Mouse (Mus musculus) midbrain, embryonic 12.5 days (tissue): Measurements from ENCODE around the gene Tbx15. TPM values are rescaled to one million over a fixed set of nuclear protein-coding genes. Genes with fewer than 3 reads are reported as not detected.
"Not testable (repeated sequence)": the region's sequence is repeated elsewhere in the genome, so short reads cannot be mapped to it uniquely, and the experiment has no call there.

Experiments used
- ATAC-seq: fragments of 200-750 bp; cut with Nextera tagmentation; 2 replicates; pipeline ENCODE4 v1.8.0; 2017; ENCODE audit warnings: low read depth, moderate TSS enrichment, moderate library complexity; ENCODE audit not compliant: low FRiP score
- H3K27ac ChIP-seq: fragments of 300-500 bp; sonication (generic); replicated peaks from 2 replicates; pipeline ENCODE4 v1.5.1; 2016; ENCODE audit warnings: mild to moderate bottlenecking
- H3K27me3 ChIP-seq: fragments of 300-500 bp; sonication (generic); 2 replicates; pipeline ENCODE4 v1.6.1; 2016; ENCODE audit warnings: mild to moderate bottlenecking
- H3K36me3 ChIP-seq: fragments of 300-500 bp; sonication (generic); 2 replicates; pipeline ENCODE4 v1.6.1; 2016
- H3K4me1 ChIP-seq: fragments of 300-500 bp; sonication (generic); 2 replicates; pipeline ENCODE4 v1.6.1; 2016
- H3K4me2 ChIP-seq: fragments of 300-500 bp; sonication (generic); replicated peaks from 2 replicates; pipeline ENCODE4 v1.6.1; 2016; ENCODE audit warnings: mild to moderate bottlenecking, moderate library complexity
- H3K4me3 ChIP-seq: fragments of 300-500 bp; sonication (generic); 2 replicates; pipeline ENCODE4 v1.5.1; 2016; ENCODE audit warnings: mild to moderate bottlenecking
- H3K9ac ChIP-seq: fragments of 300-500 bp; sonication (generic); replicated peaks from 2 replicates; pipeline ENCODE4 v1.6.1; 2016; ENCODE audit warnings: mild to moderate bottlenecking, moderate library complexity
- H3K9me3 ChIP-seq: fragments of 300-500 bp; sonication (generic); 2 replicates; pipeline ENCODE4 v1.6.1; 2016; ENCODE audit warnings: mild to moderate bottlenecking
- WGBS: fragments of 180-500 bp; shearing (Covaris S2); methylation state at CpG from one replicate; pipeline ENCODE4 v1.1.7; 2016; 5-methylcytosine and 5-hydroxymethylcytosine counted together
- polyA plus RNA-seq: library from polyadenylated mRNA; unstranded; fragments of >200 nt; fragmentation: Nextera tagmentation; extraction: Ambion mirVana; gene quantifications from 2 replicates; pipeline ENCODE4 v1.2.1, GENCODE M21; 2016

The Tbx15 gene
- polyA plus RNA-seq, 1 experiment from 2014 or later: 2.7 TPM

GRCm38 (mm10) chr3:99290878-99291277 is 50.7 kb downstream of the Tbx15 start:
- no peak overlapping the region for H3K4me2 ChIP-seq
- ATAC-seq: no peak
- no peaks in the 10 kb centered on the region for H3K36me3 ChIP-seq
- 80% methylated on average over 2 of the region's 2 CpGs for WGBS
- H3K4me1 ChIP-seq: peaks cover 4% of the 10 kb centered on the region
- no peaks in the 10 kb centered on the region for H3K27me3 ChIP-seq
- H3K27ac ChIP-seq: no peak overlapping the region
- H3K9ac ChIP-seq: no peak overlapping the region
- H3K9me3 ChIP-seq: no peaks in the 10 kb centered on the region
- H3K4me3 ChIP-seq: no peak overlapping the region

- no peak for ATAC-seq
- H3K4me2 ChIP-seq: no peak overlapping the region
- H3K27me3 ChIP-seq: no peaks in the 10 kb centered on the region
- no peaks in the 10 kb centered on the region for H3K36me3 ChIP-seq
- H3K9ac ChIP-seq: no peak overlapping the region
- H3K4me3 ChIP-seq: no peak overlapping the region
- H3K4me1 ChIP-seq: peaks cover 4% of the 10 kb centered on the region
- no peaks in the 10 kb centered on the region for H3K9me3 ChIP-seq
- no peak overlapping the region for H3K27ac ChIP-seq
Measured at GRCm38 (mm10) chr3:99291386-99291785, 51.2 kb downstream of the Tbx15 start.

- WGBS: 85% methylated on average over 3 of the region's 3 CpGs
Measured at GRCm38 (mm10) chr3:99292531-99292931, 52.4 kb downstream of the Tbx15 start.

GRCm38 (mm10) chr3:99294209-99294608 is 54.0 kb downstream of the Tbx15 start:
- not testable (repeated sequence) for H3K27me3 ChIP-seq, H3K36me3 ChIP-seq, H3K4me2 ChIP-seq, H3K9me3 ChIP-seq, H3K27ac ChIP-seq, ATAC-seq, H3K9ac ChIP-seq, H3K4me1 ChIP-seq, H3K4me3 ChIP-seq
- 79% methylated on average over 1 of the region's 1 CpGs for WGBS

More at GRCm38 (mm10) chr3:99292531-99292931, 52.4 kb downstream of the Tbx15 start:
- Histone ChIP-seq H3K9ac (no peak overlapping the region), H3K4me3 (no peak overlapping the region), H3K36me3 (no peaks in the 10 kb centered on the region), H3K4me2 (no peak overlapping the region), H3K9me3 (no peaks in the 10 kb centered on the region), H3K27ac (no peak overlapping the region), H3K27me3 (no peaks in the 10 kb centered on the region), H3K4me1 (peaks cover 4% of the 10 kb centered on the region)
- no peak for ATAC-seq

- Histone ChIP-seq H3K4me1 (peaks cover 2% of the 10 kb centered on the region), H3K4me3 (no peak overlapping the region), H3K36me3 (no peaks in the 10 kb centered on the region), H3K9ac (no peak overlapping the region), H3K9me3 (no peaks in the 10 kb centered on the region), H3K27ac (no peak overlapping the region), H3K27me3 (no peaks in the 10 kb centered on the region), H3K4me2 (no peak overlapping the region)
- no peak for ATAC-seq
- 47% methylated on average over 2 of the region's 2 CpGs for WGBS
Measured at GRCm38 (mm10) chr3:99295301-99295700, 55.1 kb downstream of the Tbx15 start.

GRCm38 (mm10) chr3:99296186-99296585 is 56.0 kb downstream of the Tbx15 start:
- no peaks in the 10 kb centered on the region for H3K9me3 ChIP-seq
- no peak for ATAC-seq
- no peak overlapping the region for H3K27ac ChIP-seq
- no peak overlapping the region for H3K4me2 ChIP-seq
- no peak overlapping the region for H3K9ac ChIP-seq
- H3K36me3 ChIP-seq: no peaks in the 10 kb centered on the region
- H3K4me3 ChIP-seq: no peak overlapping the region
- no peaks in the 10 kb centered on the region for H3K4me1 ChIP-seq
- no peaks in the 10 kb centered on the region for H3K27me3 ChIP-seq
- 86% methylated on average over 5 of the region's 5 CpGs for WGBS

- WGBS: 82% methylated on average over 2 of the region's 2 CpGs
- Histone ChIP-seq H3K4me2 (no peak overlapping the region), H3K4me1 (no peaks in the 10 kb centered on the region), H3K36me3 (no peaks in the 10 kb centered on the region), H3K27me3 (no peaks in the 10 kb centered on the region), H3K27ac (no peak overlapping the region), H3K9me3 (no peaks in the 10 kb centered on the region), H3K4me3 (no peak overlapping the region), H3K9ac (no peak overlapping the region)
- ATAC-seq: no peak
Measured at GRCm38 (mm10) chr3:99300846-99301245, 60.7 kb downstream of the Tbx15 start.

- Histone ChIP-seq H3K9ac (no peak overlapping the region), H3K4me2 (no peak overlapping the region), H3K36me3 (no peaks in the 10 kb centered on the region), H3K27ac (no peak overlapping the region), H3K9me3 (no peaks in the 10 kb centered on the region), H3K4me1 (no peaks in the 10 kb centered on the region), H3K4me3 (no peak overlapping the region), H3K27me3 (no peaks in the 10 kb centered on the region)
- ATAC-seq: no peak
- 65% methylated on average over 2 of the region's 2 CpGs for whole genome bisulfite sequencing
Measured at GRCm38 (mm10) chr3:99310877-99311276, 70.7 kb downstream of the Tbx15 start.

- 51% methylated on average over 7 of the region's 7 CpGs for WGBS
- Histone ChIP-seq H3K4me3 (no peak overlapping the region), H3K27ac (no peak overlapping the region), H3K4me2 (no peak overlapping the region), H3K27me3 (no peaks in the 10 kb centered on the region), H3K9ac (no peak overlapping the region), H3K4me1 (no peaks in the 10 kb centered on the region), H3K9me3 (no peaks in the 10 kb centered on the region), H3K36me3 (no peaks in the 10 kb centered on the region)
- ATAC-seq: no peak
Measured at GRCm38 (mm10) chr3:99311943-99312635, 71.9 kb downstream of the Tbx15 start.

GRCm38 (mm10) chr3:99322345-99322744 is 82.2 kb downstream of the Tbx15 start:
- 90% methylated on average over 2 of the region's 2 CpGs for WGBS
- Histone ChIP-seq H3K27me3 (no peaks in the 10 kb centered on the region), H3K4me3 (no peak overlapping the region), H3K9ac (no peak overlapping the region), H3K36me3 (no peaks in the 10 kb centered on the region), H3K4me2 (no peak overlapping the region), H3K4me1 (no peaks in the 10 kb centered on the region), H3K9me3 (no peaks in the 10 kb centered on the region), H3K27ac (no peak overlapping the region)
- no peak for ATAC-seq

GRCm38 (mm10) chr3:99329316-99329715 is 89.1 kb downstream of the Tbx15 start:
- H3K4me3 ChIP-seq: no peak overlapping the region
- WGBS: 89% methylated on average over 5 of the region's 5 CpGs

GRCm38 (mm10) chr3:99331086-99331485 is 90.9 kb downstream of the Tbx15 start:
- WGBS: 88% methylated on average over 8 of the region's 8 CpGs
- H3K27ac ChIP-seq: no peak overlapping the region

More at GRCm38 (mm10) chr3:99329316-99329715, 89.1 kb downstream of the Tbx15 start:
- H3K27me3 ChIP-seq: no peaks in the 10 kb centered on the region
- H3K9ac ChIP-seq: no peak overlapping the region
- no peak overlapping the region for H3K27ac ChIP-seq
- H3K9me3 ChIP-seq: no peaks in the 10 kb centered on the region
- H3K36me3 ChIP-seq: no peaks in the 10 kb centered on the region
- no peak overlapping the region for H3K4me2 ChIP-seq
- no peak for ATAC-seq
- no peaks in the 10 kb centered on the region for H3K4me1 ChIP-seq

GRCm38 (mm10) chr3:99336866-99337265 is 96.7 kb downstream of the Tbx15 start:
- H3K36me3 ChIP-seq: no peaks in the 10 kb centered on the region
- H3K9ac ChIP-seq: no peak overlapping the region
- H3K27me3 ChIP-seq: no peaks in the 10 kb centered on the region
- no peak overlapping the region for H3K4me2 ChIP-seq
- H3K27ac ChIP-seq: no peak overlapping the region
- H3K9me3 ChIP-seq: no peaks in the 10 kb centered on the region
- H3K4me1 ChIP-seq: no peaks in the 10 kb centered on the region
- H3K4me3 ChIP-seq: no peak overlapping the region
- ATAC-seq: no peak
- 88% methylated on average over 2 of the region's 2 CpGs for WGBS

More at GRCm38 (mm10) chr3:99331086-99331485, 90.9 kb downstream of the Tbx15 start:
- no peaks in the 10 kb centered on the region for H3K36me3 ChIP-seq
- no peaks in the 10 kb centered on the region for H3K27me3 ChIP-seq
- H3K9me3 ChIP-seq: no peaks in the 10 kb centered on the region
- H3K4me1 ChIP-seq: no peaks in the 10 kb centered on the region
- no peak overlapping the region for H3K4me2 ChIP-seq
- no peak overlapping the region for H3K4me3 ChIP-seq
- H3K9ac ChIP-seq: no peak overlapping the region
- ATAC-seq: no peak
